Mouse (Mus musculus): ENCODE data around the gene Il6st. TPM values are rescaled to one million over a fixed set of nuclear protein-coding genes. Genes with fewer than 3 reads are reported as not detected.

The Il6st gene
- polyA plus RNA-seq, 1 experiment, result 38.1 TPM

GRCm38 (mm10) chr13:112440668-112441067, 23.2 kb upstream of the Il6st start:
- H3K27ac ChIP-seq (ENCODE audit: control insufficient read depth, insufficient read depth, low read length), result no peak overlapping the region
- no peak for DNase-seq
- WGBS, result 76% methylated on average over 8 of the region's 8 CpGs

GRCm38 (mm10) chr13:112442867-112443529, 20.9 kb upstream of the Il6st start:
- Histone ChIP-seq H3K27ac (ENCODE audit: control insufficient read depth, insufficient read depth, low read length) (no peak overlapping the region), H3K4me1 (replicated peaks; ENCODE audit: control insufficient read depth, insufficient read depth, low read length) (peaks cover 19% of the 10 kb centered on the region), H3K4me3 (ENCODE audit: control insufficient read depth, insufficient read depth, low read length) (no peak overlapping the region), H3K36me3 (ENCODE audit: control insufficient read depth, insufficient read depth, low read length) (no peaks in the 10 kb centered on the region), H3K27me3 (ENCODE audit: control insufficient read depth, insufficient read depth, low read length) (no peaks in the 10 kb centered on the region)
- DNase-seq, result no peak
- WGBS, result 66% methylated on average over 7 of the region's 7 CpGs
- TF ChIP-seq CTCF (IDR thresholded peaks at IDR 0.05; ENCODE audit: borderline replicate concordance, control insufficient read depth, extremely low read depth, insufficient read depth, low read length, poor library complexity) (no peak), POLR2A (IDR thresholded peaks at IDR 0.05; ENCODE audit: control insufficient read depth, extremely low read depth, insufficient read depth, low read length, poor library complexity) (no peak)

More at GRCm38 (mm10) chr13:112440668-112441067, 23.2 kb upstream of the Il6st start:
- no peaks in the 10 kb centered on the region for H3K27me3 ChIP-seq (ENCODE audit: control insufficient read depth, insufficient read depth, low read length)
- H3K4me1 ChIP-seq (replicated peaks; ENCODE audit: control insufficient read depth, insufficient read depth, low read length), result peaks cover 22% of the 10 kb centered on the region
- H3K4me3 ChIP-seq (ENCODE audit: control insufficient read depth, insufficient read depth, low read length), result no peak overlapping the region
- H3K36me3 ChIP-seq (ENCODE audit: control insufficient read depth, insufficient read depth, low read length), result no peaks in the 10 kb centered on the region
- TF ChIP-seq CTCF (IDR thresholded peaks at IDR 0.05; ENCODE audit: borderline replicate concordance, control insufficient read depth, extremely low read depth, insufficient read depth, low read length, poor library complexity), result no peak
- no peak for TF ChIP-seq POLR2A (IDR thresholded peaks at IDR 0.05; ENCODE audit: control insufficient read depth, extremely low read depth, insufficient read depth, low read length, poor library complexity)

GRCm38 (mm10) chr13:112447108-112447665, 16.7 kb upstream of the Il6st start:
- TF ChIP-seq CTCF (IDR thresholded peaks at IDR 0.05; ENCODE audit: borderline replicate concordance, control insufficient read depth, extremely low read depth, insufficient read depth, low read length, poor library complexity) (no peak), POLR2A (IDR thresholded peaks at IDR 0.05; ENCODE audit: control insufficient read depth, extremely low read depth, insufficient read depth, low read length, poor library complexity) (no peak)
- Histone ChIP-seq H3K27ac (ENCODE audit: control insufficient read depth, insufficient read depth, low read length) (no peak overlapping the region), H3K27me3 (ENCODE audit: control insufficient read depth, insufficient read depth, low read length) (no peaks in the 10 kb centered on the region), H3K4me3 (ENCODE audit: control insufficient read depth, insufficient read depth, low read length) (no peak overlapping the region), H3K4me1 (replicated peaks; ENCODE audit: control insufficient read depth, insufficient read depth, low read length) (peaks cover 4% of the 10 kb centered on the region), H3K36me3 (ENCODE audit: control insufficient read depth, insufficient read depth, low read length) (no peaks in the 10 kb centered on the region)
- no peak for DNase-seq
- 92% methylated on average over 8 of the region's 8 CpGs for WGBS

- Histone ChIP-seq H3K4me1 (replicated peaks; ENCODE audit: control insufficient read depth, insufficient read depth, low read length) (peaks cover 4% of the 10 kb centered on the region; the same call in 1 of the 2 replicates), H3K36me3 (ENCODE audit: control insufficient read depth, insufficient read depth, low read length) (no peaks in the 10 kb centered on the region), H3K27ac (ENCODE audit: control insufficient read depth, insufficient read depth, low read length) (no peak overlapping the region), H3K27me3 (ENCODE audit: control insufficient read depth, insufficient read depth, low read length) (no peaks in the 10 kb centered on the region), H3K4me3 (ENCODE audit: control insufficient read depth, insufficient read depth, low read length) (no peak overlapping the region)
- 57% methylated on average over 3 of the region's 3 CpGs for WGBS
- no peak for DNase-seq
- no peak for TF ChIP-seq POLR2A (IDR thresholded peaks at IDR 0.05; ENCODE audit: control insufficient read depth, extremely low read depth, insufficient read depth, low read length, poor library complexity)
- TF ChIP-seq CTCF (IDR thresholded peaks at IDR 0.05; ENCODE audit: borderline replicate concordance, control insufficient read depth, extremely low read depth, insufficient read depth, low read length, poor library complexity), result no peak
Measured at GRCm38 (mm10) chr13:112450210-112450609, 13.7 kb upstream of the Il6st start.

GRCm38 (mm10) chr13:112457366-112457765, 6.5 kb upstream of the Il6st start:
- Histone ChIP-seq H3K27ac (ENCODE audit: control insufficient read depth, insufficient read depth, low read length) (no peak overlapping the region), H3K27me3 (ENCODE audit: control insufficient read depth, insufficient read depth, low read length) (no peaks in the 10 kb centered on the region), H3K36me3 (ENCODE audit: control insufficient read depth, insufficient read depth, low read length) (no peaks in the 10 kb centered on the region), H3K4me1 (replicated peaks; ENCODE audit: control insufficient read depth, insufficient read depth, low read length) (peaks cover 4% of the 10 kb centered on the region; the same call in 1 of the 2 replicates), H3K4me3 (ENCODE audit: control insufficient read depth, insufficient read depth, low read length) (no peak overlapping the region)
- no peak for DNase-seq
- WGBS, result 76% methylated on average over 6 of the region's 6 CpGs
- TF ChIP-seq CTCF (IDR thresholded peaks at IDR 0.05; ENCODE audit: borderline replicate concordance, control insufficient read depth, extremely low read depth, insufficient read depth, low read length, poor library complexity), result no peak
- TF ChIP-seq POLR2A (IDR thresholded peaks at IDR 0.05; ENCODE audit: control insufficient read depth, extremely low read depth, insufficient read depth, low read length, poor library complexity), result no peak

- H3K27me3 ChIP-seq (ENCODE audit: control insufficient read depth, insufficient read depth, low read length), result no peaks in the 10 kb centered on the region
- no peak for TF ChIP-seq POLR2A (IDR thresholded peaks at IDR 0.05; ENCODE audit: control insufficient read depth, extremely low read depth, insufficient read depth, low read length, poor library complexity)
- no peak for TF ChIP-seq CTCF (IDR thresholded peaks at IDR 0.05; ENCODE audit: borderline replicate concordance, control insufficient read depth, extremely low read depth, insufficient read depth, low read length, poor library complexity)
- WGBS, result 92% methylated on average over 4 of the region's 4 CpGs
- no peak overlapping the region for H3K27ac ChIP-seq (ENCODE audit: control insufficient read depth, insufficient read depth, low read length)
- peaks cover 4% of the 10 kb centered on the region; the same call in 1 of the 2 replicates for H3K4me1 ChIP-seq (replicated peaks; ENCODE audit: control insufficient read depth, insufficient read depth, low read length)
- DNase-seq, result no peak
- H3K4me3 ChIP-seq (ENCODE audit: control insufficient read depth, insufficient read depth, low read length), result no peak overlapping the region
- H3K36me3 ChIP-seq (ENCODE audit: control insufficient read depth, insufficient read depth, low read length), result no peaks in the 10 kb centered on the region
Measured at GRCm38 (mm10) chr13:112458016-112458415, 5.9 kb upstream of the Il6st start.
